Mouse (Mus musculus): ENCODE results near the gene Krt16.

- TF ChIP-seq CTCF (IDR thresholded peaks at IDR 0.05; ENCODE audit: insufficient read depth, low read length): no peak
- no peak for TF ChIP-seq POLR2A (IDR thresholded peaks at IDR 0.05; ENCODE audit: borderline replicate concordance, extremely low read depth, low read depth, low read length)
Observed at GRCm38 (mm10) chr11:100278759-100279158, 30.1 kb upstream of the Krt16 start.

Data from lung, adult 2 months (tissue).